Mouse (Mus musculus) spleen, adult 2 months (tissue): ENCODE results near the gene Cyfip2.

ENCODE experiments used
- CTCF ChIP-seq: fragments of 200-500 bp; IDR thresholded peaks from 2 replicates; pipeline ENCODE4 v1.5.1; 2011; ENCODE audit warnings: mild to moderate bottlenecking, inconsistent platforms; ENCODE audit not compliant: insufficient read depth, insufficient read length, insufficient replicate concordance; ENCODE audit errors: extremely low read depth
- POLR2A ChIP-seq: fragments of 200-500 bp; IDR thresholded peaks from 2 replicates; pipeline ENCODE4 v1.6.1; 2011; ENCODE audit warnings: low read depth, low read length, inconsistent platforms

DNA sequence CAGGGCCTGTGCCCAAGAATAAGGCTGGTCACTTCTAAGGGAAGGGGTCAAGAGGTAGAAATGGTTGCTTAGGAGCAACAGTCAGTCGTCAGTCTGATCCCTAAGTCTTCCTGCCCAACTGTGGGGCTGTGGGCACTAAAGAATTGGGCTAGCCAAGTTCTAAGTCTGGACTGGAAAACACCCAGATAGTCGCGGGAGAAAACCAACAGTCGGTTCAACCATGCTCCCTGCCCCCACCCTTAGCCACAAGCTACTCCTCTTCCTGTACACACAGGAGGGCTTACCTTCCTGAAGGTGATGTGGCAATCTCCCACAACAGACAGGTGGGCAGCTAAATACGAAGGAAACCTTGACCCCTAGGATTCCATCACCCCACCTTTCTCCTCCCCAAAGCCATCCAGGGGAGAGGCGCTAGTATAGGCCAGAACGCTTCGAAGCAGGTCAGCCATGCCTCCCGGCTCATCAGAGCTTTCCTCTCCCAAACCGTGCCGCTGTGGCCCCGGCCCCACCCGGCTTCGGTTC is 1.4 kb downstream of the Cyfip2 start:
- TF ChIP-seq CTCF (no peak), POLR2A (no peak)
